In genomic region chr3:128349123-128349522, GRCm38 (mm10) we compare ENCODE assay signal across 8 mouse cellular contexts.
DNase-seq lines count a peak whose midpoint lies in the region; ATAC-seq and TF ChIP-seq lines count a peak whose summit lies in the region.
"Not testable (repeated sequence)": the region's sequence is repeated elsewhere in the genome, so short reads cannot be mapped to it uniquely, and the experiment has no call there.

No protein-coding gene starts in this region.

- not testable (repeated sequence) for H3K9ac ChIP-seq in hindbrain, embryonic 14.5 days; liver, embryonic 14.5 days (replicated peaks); neural tube, embryonic 11.5 days (ENCODE audit: low read length)

- peak; percentile 90; the same call in 1 of the 2 replicates for ATAC-seq in hindbrain, embryonic 14.5 days (ENCODE audit: low FRiP score)
- not testable (repeated sequence) for ATAC-seq in liver, embryonic 14.5 days (ENCODE audit: insufficient read depth)
- peak; percentile 79 for ATAC-seq in neural tube, embryonic 11.5 days (ENCODE audit: insufficient read depth, low FRiP score, low TSS enrichment)

- peak; percentile 58 for DNase-seq in ZHBTc4 (ENCODE audit: low read depth, low spot score)
- DNase-seq in embryo, embryonic 10 days (ENCODE audit: low spot score) = peak; percentile 87
- DNase-seq in frontal cortex, adult 2 months (ENCODE audit: extremely low spot score in 1 of 2, low spot score in 1 of 2) = peak; percentile 26 to 79
- DNase-seq in hindbrain, embryonic 14.5 days (ENCODE audit: low spot score) = peak; percentile 87
- DNase-seq in layer of hippocampus, adult 11-12 months (ENCODE audit: low spot score) = peak; percentile 51
- peak in 1 of 3 experiments; percentile 6 for DNase-seq in liver, embryonic 14.5 days (ENCODE audit: low read depth in 3 of 3, low spot score in 3 of 3)
- DNase-seq in neural tube, embryonic 11.5 days (ENCODE audit: low spot score) = peak; percentile 64
- DNase-seq in urinary bladder, postnatal 14 days (ENCODE audit: low spot score) = peak; percentile 31

- TF ChIP-seq EP300 in liver, embryonic 14.5 days (IDR thresholded peaks at IDR 0.05; ENCODE audit: low read depth) = not testable (repeated sequence)

- H3K4me2 ChIP-seq in hindbrain, embryonic 14.5 days (replicated peaks); liver, embryonic 14.5 days (ENCODE audit: low read depth); neural tube, embryonic 11.5 days (ENCODE audit: low read depth): not testable (repeated sequence)

- H3K4me3 ChIP-seq in hindbrain, embryonic 14.5 days (replicated peaks; ENCODE audit: low read length); liver, embryonic 14.5 days (ENCODE audit: insufficient read depth in 1 of 2, low read depth in 2 of 2, low read length in 2 of 2); neural tube, embryonic 11.5 days (ENCODE audit: low read depth, low read length): not testable (repeated sequence)

- not testable (repeated sequence) for H3K4me1 ChIP-seq in hindbrain, embryonic 14.5 days (replicated peaks; ENCODE audit: control insufficient read depth, insufficient read depth, low read length); liver, embryonic 14.5 days (replicated peaks; ENCODE audit: control insufficient read depth in 2 of 2, insufficient read depth in 2 of 2, low read length in 1 of 2); neural tube, embryonic 11.5 days (ENCODE audit: control insufficient read depth, insufficient read depth, low read length)

- not testable (repeated sequence) for H3K9me3 ChIP-seq in hindbrain, embryonic 14.5 days (ENCODE audit: control insufficient read depth, low read length); liver, embryonic 14.5 days (ENCODE audit: control insufficient read depth, low read length); neural tube, embryonic 11.5 days (ENCODE audit: control insufficient read depth, low read length)

- not testable (repeated sequence) for H3K27ac ChIP-seq in hindbrain, embryonic 14.5 days; liver, embryonic 14.5 days; neural tube, embryonic 11.5 days (ENCODE audit: low read depth, low read length)

- WGBS in hindbrain, embryonic 14.5 days = 16% methylated on average over 2 of the region's 2 CpGs
- WGBS in liver, embryonic 14.5 days (ENCODE audit: insufficient replicate concordance) = 9% methylated on average over 2 of the region's 2 CpGs
- WGBS in neural tube, embryonic 11.5 days = 5% methylated on average over 2 of the region's 2 CpGs

- peak; percentile 40; the same call in 1 of the 2 replicates for TF ChIP-seq CTCF in liver, embryonic 14.5 days (IDR thresholded peaks at IDR 0.05; ENCODE audit: low read depth)

- not testable (repeated sequence) for H3K27me3 ChIP-seq in hindbrain, embryonic 14.5 days (ENCODE audit: control insufficient read depth, insufficient read depth, low read length); liver, embryonic 14.5 days (ENCODE audit: control insufficient read depth, insufficient read depth, low read length); neural tube, embryonic 11.5 days (ENCODE audit: control insufficient read depth, insufficient read depth, low read length)

- not testable (repeated sequence) for H3K36me3 ChIP-seq in hindbrain, embryonic 14.5 days (replicated peaks; ENCODE audit: control insufficient read depth, insufficient read depth); liver, embryonic 14.5 days (replicated peaks; ENCODE audit: control insufficient read depth, insufficient read depth, low read depth); neural tube, embryonic 11.5 days (ENCODE audit: control insufficient read depth, insufficient read depth, low read length)
